Comparison of ENCODE assay signal across 8 mouse cellular contexts in genomic region chr17:29848793-29849435, GRCm38 (mm10).
DNase-seq lines count a peak whose midpoint lies in the region; ATAC-seq and TF ChIP-seq lines count a peak whose summit lies in the region.

No protein-coding gene starts in this region.

- ATAC-seq in embryonic facial prominence, embryonic 14.5 days (ENCODE audit: low read depth), result peak; percentile 47; the same call in 1 of the 2 replicates
- ATAC-seq in hindbrain, embryonic 16.5 days, result 0 out of 2 replicates have a peak, but pooled peaks have one; percentile 34
- peak; percentile 40; the same call in 1 of the 2 replicates for ATAC-seq in midbrain, embryonic 11.5 days (ENCODE audit: low FRiP score)

- no peak overlapping the region for H3K4me2 ChIP-seq in embryonic facial prominence, embryonic 14.5 days (ENCODE audit: low read depth, low read length)
- H3K4me2 ChIP-seq in hindbrain, embryonic 16.5 days (ENCODE audit: low read length), result 0 out of 2 replicates have a peak overlapping the region, but pooled peaks have one; percentile 5
- H3K4me2 ChIP-seq in midbrain, embryonic 11.5 days, result no peak overlapping the region

- no peak overlapping the region for H3K4me3 ChIP-seq in bone marrow, adult 2 months (replicated peaks; ENCODE audit: control insufficient read depth, low read depth, low read length)
- H3K4me3 ChIP-seq in embryonic facial prominence, embryonic 14.5 days (ENCODE audit: low read depth, low read length), result no peak overlapping the region
- no peak overlapping the region for H3K4me3 ChIP-seq in hindbrain, embryonic 16.5 days (ENCODE audit: low read length)
- no peak overlapping the region for H3K4me3 ChIP-seq in midbrain, embryonic 11.5 days (ENCODE audit: low read depth, low read length)

- no peaks in the 10 kb centered on the region for H3K36me3 ChIP-seq in embryonic facial prominence, embryonic 14.5 days (ENCODE audit: control insufficient read depth, insufficient read depth, low read length)
- no peaks in the 10 kb centered on the region for H3K36me3 ChIP-seq in hindbrain, embryonic 16.5 days (ENCODE audit: control insufficient read depth, insufficient read depth, low read length)
- H3K36me3 ChIP-seq in midbrain, embryonic 11.5 days (ENCODE audit: control insufficient read depth, insufficient read depth, low read length), result no peaks in the 10 kb centered on the region

- 0 out of 2 replicates have a peak, but pooled peaks have one; percentile 8 for TF ChIP-seq POLR2A in bone marrow, adult 2 months (IDR thresholded peaks at IDR 0.05; ENCODE audit: borderline replicate concordance, control insufficient read depth, low read depth, low read length)

- intact Hi-C loops in left cerebral cortex, postnatal 14 days (cut with DNase I), result no loop called here

- peak; percentile 77 for TF ChIP-seq CTCF in bone marrow, adult 2 months (IDR thresholded peaks at IDR 0.05; ENCODE audit: control insufficient read depth, insufficient read depth, low read length)

- H3K9ac ChIP-seq in embryonic facial prominence, embryonic 14.5 days (ENCODE audit: low read depth, low read length), result no peak overlapping the region
- no peak overlapping the region for H3K9ac ChIP-seq in hindbrain, embryonic 16.5 days (ENCODE audit: low read depth, low read length)
- H3K9ac ChIP-seq in midbrain, embryonic 11.5 days (ENCODE audit: low read length), result no peak overlapping the region

- no peak overlapping the region for H3K27ac ChIP-seq in bone marrow, adult 2 months (ENCODE audit: control insufficient read depth, insufficient read depth, low read depth, low read length, poor library complexity)
- H3K27ac ChIP-seq in embryonic facial prominence, embryonic 14.5 days (replicated peaks; ENCODE audit: low read depth, low read length), result no peak overlapping the region
- no peak overlapping the region for H3K27ac ChIP-seq in hindbrain, embryonic 16.5 days (ENCODE audit: low read depth, low read length)
- H3K27ac ChIP-seq in midbrain, embryonic 11.5 days (ENCODE audit: low read depth, low read length), result no peak overlapping the region

- WGBS in bone marrow, adult 2 months, result 58% methylated on average over 17 of the region's 17 CpGs
- WGBS in embryonic facial prominence, embryonic 14.5 days, result 31% methylated on average over 14 of the region's 17 CpGs
- WGBS in hindbrain, embryonic 16.5 days, result 27% methylated on average over 17 of the region's 17 CpGs
- WGBS in midbrain, embryonic 11.5 days, result 28% methylated on average over 17 of the region's 17 CpGs

- peak; percentile 70 for DNase-seq in gastrocnemius, adult 18-20 months (ENCODE audit: low spot score)
- no peak for DNase-seq in gastrocnemius, postnatal 25 days
- peak; percentile 45 for DNase-seq in embryonic facial prominence, embryonic 14.5 days (ENCODE audit: low spot score)
- DNase-seq in left cerebral cortex, postnatal 14 days (ENCODE audit: low spot score in 2 of 2), result peak; percentile 60 to 75
- DNase-seq in midbrain, embryonic 11.5 days (ENCODE audit: low spot score, missing footprints), result peak; percentile 97
- DNase-seq in spleen, postnatal 10 days (ENCODE audit: low spot score in 2 of 2), result peak; percentile 83 to 87

- no peaks in the 10 kb centered on the region for H3K9me3 ChIP-seq in embryonic facial prominence, embryonic 14.5 days (ENCODE audit: control insufficient read depth, low read length)
- no peaks in the 10 kb centered on the region for H3K9me3 ChIP-seq in hindbrain, embryonic 16.5 days (ENCODE audit: control insufficient read depth, low read length)
- no peaks in the 10 kb centered on the region for H3K9me3 ChIP-seq in midbrain, embryonic 11.5 days (ENCODE audit: control insufficient read depth, low read length)

- no peaks in the 10 kb centered on the region for H3K27me3 ChIP-seq in embryonic facial prominence, embryonic 14.5 days (replicated peaks; ENCODE audit: control insufficient read depth, insufficient read depth, low read length)
- no peaks in the 10 kb centered on the region for H3K27me3 ChIP-seq in hindbrain, embryonic 16.5 days (replicated peaks; ENCODE audit: control insufficient read depth, insufficient read depth, low read length)
- H3K27me3 ChIP-seq in midbrain, embryonic 11.5 days (ENCODE audit: control insufficient read depth, insufficient read depth, low read length), result no peaks in the 10 kb centered on the region

- H3K4me1 ChIP-seq in bone marrow, adult 2 months (ENCODE audit: control insufficient read depth, insufficient read depth, low read length), result no peaks in the 10 kb centered on the region; the same call in 1 of the 2 replicates
- H3K4me1 ChIP-seq in embryonic facial prominence, embryonic 14.5 days (ENCODE audit: control insufficient read depth, insufficient read depth, low read length), result no peaks in the 10 kb centered on the region
- H3K4me1 ChIP-seq in hindbrain, embryonic 16.5 days (ENCODE audit: control insufficient read depth, insufficient read depth, low read depth, low read length), result peaks cover 6% of the 10 kb centered on the region; the same call in 1 of the 2 replicates
- H3K4me1 ChIP-seq in midbrain, embryonic 11.5 days (ENCODE audit: control insufficient read depth, insufficient read depth, low read length), result no peaks in the 10 kb centered on the region
